Mouse (Mus musculus) right cerebral cortex, postnatal 10 days (tissue): ENCODE measurements around the gene Fam240a.

ENCODE experiments used
- DNase-seq, 2 experiments: peaks; one replicate each; pipeline ENCODE4 v3.0.0; 2021; ENCODE audit warnings: low spot score in 2 of 2

The Fam240a gene

DNA sequence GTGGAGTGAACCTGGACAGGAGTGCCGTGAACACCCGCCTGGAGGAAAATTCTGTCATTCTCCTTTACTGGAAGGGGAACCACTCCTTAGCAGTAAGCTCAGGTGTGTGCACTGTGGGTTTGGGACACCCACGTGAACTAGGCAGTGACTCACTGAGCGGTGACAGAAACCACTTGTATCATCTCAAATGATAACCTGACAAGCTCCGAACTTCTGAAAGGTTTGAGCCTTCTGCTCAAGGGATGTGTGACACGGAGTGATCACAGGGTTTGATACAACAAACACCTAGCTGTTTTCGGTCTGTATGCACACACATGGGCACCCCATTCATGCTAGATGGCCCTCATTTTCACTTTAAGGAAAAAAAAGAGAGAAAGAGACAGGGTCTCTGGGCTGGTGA lies at the start of gene Fam240a:
Gene Fam240a, minus strand, starts transcription at position 76 of the 400 bp plus-strand sequence.
- DNase-seq, result no peak

- DNase-seq, result no peak
Observed at GRCm38 (mm10) chr9:110965910-110966231, 49.2 kb upstream of the Fam240a start.

DNA sequence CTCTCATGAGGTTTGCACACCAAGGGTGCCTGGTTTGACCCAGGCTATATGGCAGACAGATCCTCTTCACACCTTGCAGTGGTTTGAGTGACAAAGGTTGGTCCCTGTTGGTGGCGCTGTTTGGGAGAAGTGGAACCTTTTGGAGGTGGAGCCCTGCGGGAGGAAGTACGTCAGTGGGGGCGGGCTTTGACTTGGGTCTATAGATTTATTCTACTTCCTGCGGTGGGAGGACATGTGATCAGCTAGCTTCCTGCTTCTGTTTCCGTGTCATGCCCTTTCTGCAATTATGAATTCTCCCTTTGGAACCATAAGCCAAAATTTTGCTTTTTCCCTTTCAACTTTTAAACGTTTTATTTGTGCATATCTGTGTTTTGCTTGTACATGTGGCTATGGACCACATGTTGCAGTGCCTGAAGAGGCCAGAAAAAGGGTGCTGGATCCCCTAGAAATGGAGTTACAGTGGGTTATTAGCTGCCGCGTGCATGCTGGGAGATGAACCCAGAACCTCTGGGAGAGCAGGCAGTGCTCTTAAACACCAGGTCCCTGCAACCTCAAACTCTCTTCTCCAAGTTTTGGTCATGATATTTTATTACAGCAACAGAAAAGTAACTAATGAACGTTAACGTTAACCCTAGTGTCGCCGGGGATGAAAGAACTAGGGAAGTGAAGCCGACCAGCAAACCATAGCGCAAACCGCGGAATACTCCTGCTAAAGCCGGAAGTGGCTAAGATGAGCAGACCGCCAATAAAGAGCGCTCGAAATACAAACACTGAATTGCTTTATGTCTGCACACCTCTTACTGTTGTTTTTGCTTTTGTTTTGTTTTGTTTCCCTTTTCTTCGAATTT lies 48.6 kb upstream of the Fam240a start:
- DNase-seq, result no peak

- no peak for DNase-seq
Observed at GRCm38 (mm10) chr9:110963566-110964115, 47.0 kb upstream of the Fam240a start.

DNA sequence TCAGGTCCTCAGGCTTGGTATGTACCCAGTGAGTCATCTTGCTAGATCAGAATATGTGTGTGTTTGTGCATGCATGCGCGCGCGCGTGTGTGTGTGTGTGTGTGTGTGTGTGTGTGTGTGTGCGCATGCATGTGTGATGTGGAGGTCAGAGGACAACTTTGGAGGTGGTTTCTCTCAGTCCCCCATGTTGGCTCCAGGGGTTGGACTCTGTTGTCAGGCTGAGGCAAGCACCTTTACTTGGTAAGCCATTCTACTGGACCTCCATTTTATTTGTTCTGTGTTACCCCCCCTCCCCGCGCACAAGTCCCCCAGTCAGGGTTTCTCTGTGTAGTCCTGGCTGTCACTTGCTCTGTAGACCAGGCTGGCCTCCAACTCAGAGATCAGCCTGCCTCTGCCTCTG lies 44.7 kb upstream of the Fam240a start:
- DNase-seq, result no peak

DNA sequence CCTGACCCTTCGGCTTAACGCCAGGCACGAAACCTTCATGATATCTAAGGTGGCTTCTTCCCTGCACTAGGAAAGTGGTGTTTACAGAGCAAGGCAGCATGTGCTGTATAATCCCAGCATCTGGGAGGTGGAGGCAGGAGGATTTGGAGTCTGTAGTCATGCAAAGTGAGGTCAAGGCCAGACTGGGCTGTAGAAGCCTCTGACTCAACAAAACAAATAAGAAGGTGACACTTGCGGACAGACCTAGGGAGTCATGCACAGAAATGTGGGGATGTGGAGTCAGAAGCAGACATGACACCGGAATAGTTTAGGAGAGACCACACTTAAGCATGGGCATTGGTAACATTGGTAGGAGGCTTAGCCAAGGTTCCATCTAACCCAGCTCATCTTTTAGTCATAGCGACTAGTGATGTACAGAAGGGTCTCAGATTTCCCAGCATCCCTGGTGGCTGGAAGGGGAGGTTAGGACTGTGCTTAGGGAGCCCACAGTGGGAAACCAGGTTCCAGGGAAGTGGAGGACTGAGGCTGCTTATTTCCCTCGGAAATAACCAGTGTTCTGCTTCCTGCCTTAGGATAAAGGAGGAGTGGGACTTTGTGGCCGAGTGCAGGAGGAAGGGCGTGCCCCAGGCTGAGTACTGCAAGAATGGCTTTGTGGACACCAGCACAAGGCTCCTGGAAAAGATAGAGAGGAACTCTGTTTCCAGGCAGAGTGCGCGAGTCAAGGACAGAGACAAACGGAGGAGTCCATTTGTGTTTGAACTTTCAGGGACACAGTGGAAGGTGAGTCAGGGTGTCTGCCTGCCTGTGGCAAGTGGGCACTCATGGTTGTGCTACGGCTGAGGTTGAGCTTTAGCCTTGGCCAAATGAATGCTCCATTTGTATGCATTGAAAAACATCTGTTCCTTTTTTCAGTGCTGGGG lies 43.8 kb upstream of the Fam240a start:
- no peak for DNase-seq

DNA sequence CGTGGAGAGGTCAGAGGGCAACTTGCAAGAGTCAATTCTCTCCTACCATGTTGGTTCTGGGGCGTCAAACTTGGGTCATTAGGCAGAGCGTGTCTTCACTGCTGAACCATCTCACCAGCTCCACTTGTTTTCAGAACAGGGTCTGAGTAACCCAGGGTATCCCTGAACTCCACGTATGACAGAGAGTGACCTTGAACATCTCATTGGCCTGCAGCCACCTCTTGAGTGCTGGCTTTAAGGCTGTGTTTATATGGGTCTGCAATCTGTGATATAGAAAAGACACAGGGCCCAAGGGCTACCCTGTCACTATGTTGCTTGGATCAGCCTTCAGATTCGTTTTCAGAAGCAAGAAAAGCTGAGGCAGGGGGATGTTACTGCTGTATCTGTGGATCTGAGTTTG lies 43.0 kb upstream of the Fam240a start:
- no peak for DNase-seq

GRCm38 (mm10) chr9:110955962-110956361 lies 39.3 kb upstream of the Fam240a start:
- no peak for DNase-seq

DNA sequence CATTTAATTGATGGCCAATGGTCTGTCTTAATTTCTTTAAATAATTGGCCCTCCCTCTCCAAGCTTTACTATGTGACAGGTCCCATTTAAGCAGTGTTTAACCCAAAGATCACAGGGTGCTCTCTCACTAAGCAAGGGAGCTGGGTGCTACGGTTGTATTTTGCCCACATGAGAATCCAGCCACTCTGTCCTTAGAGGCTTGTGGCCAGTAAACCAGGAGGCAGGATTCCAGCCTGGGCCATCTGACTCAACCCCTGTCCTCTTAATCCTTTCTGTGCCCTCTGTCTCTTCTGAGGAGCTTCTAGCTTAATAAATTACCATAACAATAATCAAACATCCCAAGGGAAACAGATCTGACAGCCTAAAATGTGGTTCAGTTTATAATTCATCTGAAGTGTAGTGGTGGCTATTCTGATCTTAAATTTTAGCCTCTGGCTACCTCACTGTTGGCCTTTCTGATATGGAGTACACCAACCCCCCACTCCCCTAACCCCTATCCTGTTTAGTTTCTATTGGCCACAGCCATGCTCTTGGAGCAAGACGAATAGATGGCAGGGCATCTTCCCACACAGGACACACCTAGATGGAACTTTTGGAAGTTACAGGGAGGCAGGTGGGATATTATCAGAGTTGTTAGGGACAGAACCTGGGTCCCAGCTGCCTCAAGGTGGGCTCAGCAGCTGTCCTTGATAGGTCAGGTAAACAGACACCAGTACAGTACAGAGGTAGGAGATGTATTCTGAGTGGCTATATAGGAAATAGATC lies 38.2 kb upstream of the Fam240a start:
- no peak for DNase-seq

DNA sequence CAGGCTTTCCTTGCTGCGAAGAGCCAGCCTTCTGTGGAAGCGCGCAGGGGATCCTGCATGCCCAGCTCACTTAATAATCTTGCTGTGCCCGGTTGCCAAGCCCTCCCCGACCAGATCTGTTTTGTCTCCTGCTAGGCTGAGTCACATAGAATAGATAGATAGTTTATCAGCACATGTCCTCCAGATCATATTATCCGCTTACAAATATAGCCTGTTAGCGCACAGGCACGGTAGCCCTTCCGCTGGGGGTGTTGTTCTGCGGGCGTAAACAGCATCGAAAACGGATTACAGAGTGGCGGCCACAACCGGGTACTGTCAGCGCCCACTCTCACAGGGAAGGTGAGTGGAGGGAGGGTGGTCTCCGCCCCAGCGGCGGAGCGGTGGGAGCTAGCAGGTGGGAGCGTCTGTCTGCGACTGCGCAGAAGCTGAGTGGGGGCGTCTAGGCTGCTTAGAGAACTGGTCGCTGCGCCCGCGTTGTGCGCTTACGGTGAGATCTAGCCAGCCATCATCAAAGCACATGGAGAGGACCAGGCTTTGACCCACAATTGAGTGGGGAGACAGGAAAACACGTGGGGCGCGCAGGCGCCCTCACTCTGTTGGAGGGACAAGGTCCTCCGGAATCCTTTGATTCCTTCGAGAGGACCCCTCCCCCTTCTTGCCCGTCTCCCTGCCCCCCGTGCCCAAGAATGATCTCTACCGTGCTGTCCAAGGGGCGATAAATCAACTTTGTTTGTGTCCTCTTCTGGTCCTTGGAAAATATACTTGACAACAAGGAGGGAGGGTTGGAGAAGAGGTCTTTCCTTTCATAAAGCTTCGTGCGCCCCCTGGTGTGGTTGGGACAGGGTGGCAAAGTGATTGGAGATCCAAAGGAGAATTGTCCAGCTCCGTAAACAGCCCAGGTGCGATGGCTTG lies 37.1 kb upstream of the Fam240a start:
- DNase-seq, result peak; percentile 78 to 87

- DNase-seq, result no peak
Observed at GRCm38 (mm10) chr9:110952931-110953549, 36.4 kb upstream of the Fam240a start.

DNA sequence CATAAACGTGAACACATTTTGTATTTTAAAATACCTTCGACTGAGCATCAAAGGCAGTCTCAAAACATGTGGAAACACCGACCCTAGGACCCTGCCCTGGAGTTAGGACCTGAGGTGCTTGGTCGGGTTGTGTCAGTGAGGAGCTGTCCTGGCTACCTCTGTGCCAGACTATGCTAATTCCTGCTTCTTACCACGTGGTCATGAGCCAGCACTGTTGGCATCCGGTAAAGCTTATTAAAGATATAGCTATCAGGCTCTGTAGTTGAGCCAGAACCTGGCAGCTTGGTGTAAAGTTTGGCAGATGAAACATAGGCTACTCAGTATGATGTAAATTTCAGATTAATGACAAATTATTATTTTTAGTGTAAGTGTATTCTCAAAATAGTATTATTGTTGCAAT lies 35.7 kb upstream of the Fam240a start:
- no peak for DNase-seq

- no peak for DNase-seq
Observed at GRCm38 (mm10) chr9:110951866-110952265, 35.2 kb upstream of the Fam240a start.

DNA sequence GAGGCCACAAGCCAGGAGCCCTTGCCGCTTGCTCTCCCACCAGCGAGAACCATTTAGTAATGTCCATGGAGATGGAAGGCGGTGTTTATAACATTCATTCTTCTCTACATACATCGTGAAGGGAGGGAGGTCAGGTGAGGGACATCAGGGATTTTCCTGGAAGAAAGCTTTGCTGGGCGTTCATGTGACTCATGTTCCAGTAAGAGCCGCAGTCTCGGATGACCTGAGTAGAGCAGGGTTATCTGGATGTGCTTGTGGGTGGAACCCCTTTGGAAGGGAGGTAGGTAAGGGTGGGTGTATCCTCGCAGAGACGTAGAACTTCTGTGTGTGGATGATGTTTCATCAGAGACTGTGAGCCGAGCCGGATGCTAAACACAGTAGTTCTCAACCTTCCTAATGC lies 34.7 kb upstream of the Fam240a start, which contains the start of gene Lrrc2:
Gene Lrrc2, plus strand, starts transcription at position 149 of the 400 bp plus-strand sequence.
- DNase-seq, result no peak

DNA sequence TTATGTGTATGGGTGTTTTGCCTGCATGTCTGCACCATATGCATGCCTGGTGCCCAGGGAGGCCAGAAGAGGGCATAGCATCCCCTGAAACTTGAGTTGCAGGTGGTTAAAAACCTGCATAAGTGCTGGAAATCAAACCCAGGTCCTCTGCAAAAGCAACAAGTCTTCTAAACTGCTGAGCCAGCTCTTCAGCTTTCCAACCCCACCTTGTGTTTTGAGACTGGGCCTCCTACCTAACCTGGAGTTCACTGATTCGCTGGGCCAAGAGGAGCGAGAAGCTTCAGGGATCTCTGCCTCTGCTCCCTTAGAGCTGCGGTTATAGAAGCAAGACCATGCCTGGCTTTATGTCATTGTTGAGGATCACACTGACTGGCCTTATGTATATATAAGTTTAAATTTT lies 33.4 kb upstream of the Fam240a start:
- no peak for DNase-seq

DNA sequence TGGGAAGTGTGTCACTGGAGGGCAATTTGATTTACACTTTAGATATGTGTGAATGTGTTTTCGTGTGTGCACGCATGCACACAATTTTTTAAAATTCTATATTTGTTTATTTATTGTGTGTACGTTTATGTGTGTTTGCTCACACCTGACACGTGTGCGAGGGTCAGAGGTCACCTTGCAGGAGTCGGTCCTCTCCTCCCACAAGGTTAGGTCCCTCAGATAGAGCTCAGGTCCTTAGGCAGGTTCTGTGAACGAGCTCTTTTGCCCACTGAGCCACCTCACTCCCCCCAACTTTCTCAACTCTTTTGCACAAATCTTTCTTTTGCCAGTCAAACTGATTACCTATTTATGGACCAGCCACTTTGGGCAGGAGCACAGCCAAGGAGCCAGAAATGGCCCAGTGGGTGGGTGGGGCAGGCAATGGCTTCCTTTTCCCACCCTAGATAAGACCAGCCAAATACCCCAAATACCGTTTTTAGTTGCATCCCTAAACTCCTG lies 32.2 kb upstream of the Fam240a start:
- no peak for DNase-seq

DNA sequence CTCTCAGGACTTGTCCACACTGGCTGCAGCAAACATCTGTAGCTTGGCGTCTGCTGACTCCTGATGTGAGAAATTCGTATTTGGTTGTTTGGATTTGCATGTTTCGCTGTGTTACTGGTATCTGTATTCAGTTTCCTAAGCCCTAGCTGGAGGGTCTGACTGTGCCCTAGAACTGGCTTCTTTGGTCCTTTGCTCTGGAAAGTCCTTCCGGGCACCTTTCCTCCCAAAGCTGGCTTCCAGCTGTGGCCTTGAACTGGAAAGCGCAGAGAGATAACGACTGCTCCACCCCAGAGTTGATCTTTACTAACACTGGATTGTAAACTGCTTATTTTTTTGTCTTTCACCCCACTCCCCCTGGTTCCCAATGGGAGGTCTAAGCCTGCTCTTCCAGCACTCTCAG lies 31.2 kb upstream of the Fam240a start:
- no peak for DNase-seq

GRCm38 (mm10) chr9:110947261-110947661 lies 30.6 kb upstream of the Fam240a start:
- DNase-seq, result no peak

DNA sequence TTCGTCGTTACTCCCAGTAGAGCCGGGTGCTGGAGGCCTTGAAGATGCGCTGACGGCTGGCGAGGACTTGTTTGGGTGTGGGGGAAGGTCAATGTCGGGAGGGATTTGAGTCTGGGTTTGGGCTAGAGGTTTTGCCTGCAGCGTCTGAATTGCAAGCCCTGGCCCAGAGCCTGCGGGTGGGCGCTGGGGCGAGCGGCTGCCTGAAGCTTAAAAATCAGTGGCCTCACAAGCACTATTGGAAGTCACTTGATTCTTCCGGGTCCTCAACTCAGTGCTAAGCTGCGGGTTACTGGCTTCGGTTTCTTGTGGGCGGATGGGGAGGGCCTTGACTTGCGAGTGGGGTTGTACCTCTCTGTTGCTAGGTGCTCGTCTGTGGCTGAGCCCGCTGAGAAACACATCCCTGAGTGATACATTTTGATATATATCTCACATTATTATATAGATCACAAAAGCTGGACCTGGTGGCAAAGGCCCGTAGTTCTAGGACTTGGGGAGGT lies 29.9 kb upstream of the Fam240a start:
- DNase-seq, result no peak

- no peak for DNase-seq
Observed at GRCm38 (mm10) chr9:110945926-110946325, 29.3 kb upstream of the Fam240a start, which contains the start of gene Tdgf1. Tdgf1 (minus strand) TSS chr9:110946158.
